Mouse (Mus musculus) olfactory bulb, adult 2 months (tissue): Measurements from ENCODE around the gene Plcd1.

ENCODE experiments used
- CTCF ChIP-seq: fragments of 200-500 bp; IDR thresholded peaks from 2 replicates; pipeline ENCODE4 v1.5.1; 2012; ENCODE audit warnings: low read depth, mild to moderate bottlenecking, low read length, moderate library complexity; ENCODE audit not compliant: insufficient read depth
- POLR2A ChIP-seq: fragments of 200-500 bp; IDR thresholded peaks from 2 replicates; pipeline ENCODE4 v1.6.1; 2012; ENCODE audit warnings: mild to moderate bottlenecking, low read depth, low read length, moderate library complexity; ENCODE audit not compliant: insufficient read depth

DNA sequence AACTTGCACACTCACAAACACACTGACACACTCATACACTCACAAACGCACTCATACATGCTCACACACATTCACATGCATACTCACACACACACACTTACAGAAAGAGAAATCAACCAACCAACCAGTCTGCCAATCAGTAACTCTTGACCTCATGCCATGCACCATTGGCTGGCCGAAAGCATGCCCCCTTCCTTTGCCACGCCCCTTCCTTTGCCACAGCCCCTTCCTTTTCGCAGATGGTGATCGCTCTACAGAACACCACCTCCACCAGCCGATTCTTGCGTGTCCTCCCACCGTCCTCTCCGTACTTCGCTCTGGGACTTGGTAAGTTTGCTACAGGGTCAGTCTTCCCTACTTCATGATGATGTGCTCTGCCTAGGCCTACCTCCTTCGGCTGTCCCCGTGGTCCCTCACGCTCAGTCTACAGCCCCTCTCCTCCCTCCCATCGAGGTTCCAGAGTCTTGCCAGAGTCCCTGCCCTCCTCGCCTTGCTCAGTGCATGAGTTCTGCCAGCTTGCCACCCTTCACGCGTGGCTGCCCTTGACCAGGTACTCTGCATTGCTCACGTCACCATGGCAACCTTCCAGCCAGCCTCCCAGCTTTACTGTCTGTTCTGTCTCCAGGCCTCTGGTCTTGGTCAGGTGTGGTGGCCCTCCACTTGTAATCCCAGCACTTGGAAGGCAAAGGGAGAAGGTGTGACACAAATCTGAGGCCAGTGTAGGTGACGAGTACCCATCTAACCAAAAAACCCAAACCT, 26.3 kb upstream of the Plcd1 start:
- no peak for TF ChIP-seq CTCF
- no peak for TF ChIP-seq POLR2A
